Mouse (Mus musculus) brain, embryonic 18.5 days (tissue): ENCODE measurements at regions not wholly inside any gene's neighbourhood (a gene's known extent, or its start where the extent isn't known, plus 50 kb on each side); places are given as distances from the start of the nearest gene placed in this dataset.
"Not testable (repeated sequence)": the region's sequence is repeated elsewhere in the genome, so short reads cannot be mapped to it uniquely, and the experiment has no call there.

Source experiments
- DNase-seq: peaks from one replicate; pipeline ENCODE4 v3.0.0-alpha.2; 2012; ENCODE audit warnings: low read depth, low spot score

GRCm38 (mm10) chr5:3141841-3142240, 199.4 kb upstream of the Cdk6 start:
- not testable (repeated sequence) for DNase-seq

GRCm38 (mm10) chr5:3146544-3147295, 194.6 kb upstream of the Cdk6 start:
- DNase-seq: not testable (repeated sequence)

GRCm38 (mm10) chr5:3149886-3150285, 191.4 kb upstream of the Cdk6 start:
- DNase-seq: not testable (repeated sequence)

- DNase-seq: not testable (repeated sequence)
These were observed 190.5 kb upstream of the Cdk6 start for GRCm38 (mm10) chr5:3150766-3151165.

- DNase-seq: not testable (repeated sequence)
These were observed 189.6 kb upstream of the Cdk6 start for GRCm38 (mm10) chr5:3151534-3152148.

GRCm38 (mm10) chr5:3152149-3152865, 189.0 kb upstream of the Cdk6 start:
- peak; percentile 20 for DNase-seq

GRCm38 (mm10) chr5:3165511-3165910, 175.8 kb upstream of the Cdk6 start:
- DNase-seq: not testable (repeated sequence)

- DNase-seq: not testable (repeated sequence)
These were observed 174.8 kb upstream of the Cdk6 start for GRCm38 (mm10) chr5:3166496-3166895.

- not testable (repeated sequence) for DNase-seq
These were observed 147.7 kb upstream of the Cdk6 start for GRCm38 (mm10) chr5:3193592-3193991.

- no peak for DNase-seq
These were observed 143.1 kb upstream of the Cdk6 start for GRCm38 (mm10) chr5:3197952-3198841.

GRCm38 (mm10) chr5:3198869-3199550, 142.3 kb upstream of the Cdk6 start:
- not testable (repeated sequence) for DNase-seq

GRCm38 (mm10) chr5:3206160-3206559, 135.1 kb upstream of the Cdk6 start:
- DNase-seq: not testable (repeated sequence)

- DNase-seq: not testable (repeated sequence)
These were observed 133.0 kb upstream of the Cdk6 start for GRCm38 (mm10) chr5:3208293-3208692.

- DNase-seq: no peak
These were observed 130.0 kb upstream of the Cdk6 start for GRCm38 (mm10) chr5:3211284-3211683.

GRCm38 (mm10) chr5:3216053-3216452, 125.2 kb upstream of the Cdk6 start:
- no peak for DNase-seq

- no peak for DNase-seq
These were observed 122.1 kb upstream of the Cdk6 start for GRCm38 (mm10) chr5:3219230-3219629.

GRCm38 (mm10) chr5:3219770-3220169, 121.5 kb upstream of the Cdk6 start:
- no peak for DNase-seq

- not testable (repeated sequence) for DNase-seq
These were observed 117.5 kb upstream of the Cdk6 start for GRCm38 (mm10) chr5:3223819-3224218.

- not testable (repeated sequence) for DNase-seq
These were observed 116.8 kb upstream of the Cdk6 start for GRCm38 (mm10) chr5:3224392-3225054.

- not testable (repeated sequence) for DNase-seq
These were observed 115.9 kb upstream of the Cdk6 start for GRCm38 (mm10) chr5:3225358-3225757.
